Mouse (Mus musculus) embryonic facial prominence, embryonic 10.5 days (tissue): ENCODE results near the gene Obscn. TPM values are rescaled to one million over a fixed set of nuclear protein-coding genes. Genes with fewer than 3 reads are reported as not detected.

Source experiments
- DNase-seq: peaks from one replicate; pipeline ENCODE4 v3.0.0-alpha.2; 2017; ENCODE audit warnings: low spot score
- H3K27ac ChIP-seq: fragments of 300-500 bp; sonication (generic); replicated peaks from 2 replicates; pipeline ENCODE4 v1.5.1; 2016; ENCODE audit warnings: mild to moderate bottlenecking
- H3K27me3 ChIP-seq: fragments of 300-500 bp; sonication (generic); replicated peaks from 2 replicates; pipeline ENCODE4 v1.6.1; 2016; ENCODE audit warnings: low read depth, mild to moderate bottlenecking; ENCODE audit not compliant: poor library complexity, severe bottlenecking
- H3K36me3 ChIP-seq: fragments of 300-500 bp; sonication (generic); replicated peaks from 2 replicates; pipeline ENCODE4 v1.6.1; 2016; ENCODE audit warnings: mild to moderate bottlenecking, moderate library complexity
- H3K4me1 ChIP-seq: fragments of 300-500 bp; sonication (generic); 2 replicates; pipeline ENCODE4 v1.6.1; 2016
- H3K4me3 ChIP-seq: fragments of 300-500 bp; sonication (generic); 2 replicates; pipeline ENCODE4 v1.5.1; 2016; ENCODE audit warnings: mild to moderate bottlenecking, moderate library complexity
- H3K9me3 ChIP-seq: fragments of 300-500 bp; sonication (generic); 2 replicates; pipeline ENCODE4 v1.6.1; 2016; ENCODE audit warnings: mild to moderate bottlenecking
- WGBS: fragments of 180-500 bp; shearing (Covaris S2); methylation state at CpG from one replicate; pipeline ENCODE4 v1.1.7; 2016; 5-methylcytosine and 5-hydroxymethylcytosine counted together
- polyA plus RNA-seq: library from polyadenylated mRNA; unstranded; fragments of >200 nt; fragmentation: Nextera tagmentation; extraction: Ambion mirVana; gene quantifications from 2 replicates; pipeline ENCODE4 v1.2.1, GENCODE M21; 2016

The Obscn gene
- polyA plus RNA-seq, 1 experiment from 2014 or later, result 0.05 TPM

- Histone ChIP-seq H3K27ac (no peak overlapping the region), H3K9me3 (no peaks in the 10 kb centered on the region), H3K27me3 (no peaks in the 10 kb centered on the region), H3K4me1 (peaks cover 7% of the 10 kb centered on the region), H3K4me3 (no peak overlapping the region), H3K36me3 (peaks cover 73% of the 10 kb centered on the region)
- DNase-seq, result no peak
- 95% methylated on average over 3 of the region's 3 CpGs for WGBS
These were observed 164.4 kb downstream of the Obscn start for GRCm38 (mm10) chr11:58971796-58972195.

GRCm38 (mm10) chr11:58970831-58971530, 165.2 kb downstream of the Obscn start:
- Histone ChIP-seq H3K4me1 (peaks cover 3% of the 10 kb centered on the region; the same call in 1 of the 2 replicates), H3K27me3 (no peaks in the 10 kb centered on the region), H3K4me3 (no peak overlapping the region), H3K9me3 (no peaks in the 10 kb centered on the region), H3K27ac (no peak overlapping the region), H3K36me3 (peaks cover 72% of the 10 kb centered on the region)
- 89% methylated on average over 21 of the region's 21 CpGs for WGBS
- DNase-seq, result no peak

- Histone ChIP-seq H3K9me3 (no peaks in the 10 kb centered on the region), H3K27me3 (no peaks in the 10 kb centered on the region), H3K4me1 (peaks cover 11% of the 10 kb centered on the region), H3K36me3 (peaks cover 61% of the 10 kb centered on the region), H3K4me3 (no peak overlapping the region), H3K27ac (no peak overlapping the region)
- no peak for DNase-seq
- WGBS, result 89% methylated on average over 6 of the region's 6 CpGs
These were observed 166.5 kb downstream of the Obscn start for GRCm38 (mm10) chr11:58969659-58970058.

GRCm38 (mm10) chr11:58969027-58969426, 167.2 kb downstream of the Obscn start:
- Histone ChIP-seq H3K9me3 (no peaks in the 10 kb centered on the region), H3K36me3 (peaks cover 55% of the 10 kb centered on the region), H3K4me1 (peaks cover 13% of the 10 kb centered on the region), H3K27ac (no peak overlapping the region), H3K27me3 (0 out of 2 replicates have a peak, but pooled peaks cover 3% of the 10 kb centered on the region), H3K4me3 (no peak overlapping the region)
- 86% methylated on average over 8 of the region's 8 CpGs for WGBS
- DNase-seq, result no peak

GRCm38 (mm10) chr11:58968551-58968950, 167.7 kb downstream of the Obscn start:
- peaks cover 8% of the 10 kb centered on the region for H3K27me3 ChIP-seq
- no peak for DNase-seq
- H3K36me3 ChIP-seq, result peaks cover 52% of the 10 kb centered on the region
- no peak overlapping the region for H3K27ac ChIP-seq
- no peaks in the 10 kb centered on the region for H3K9me3 ChIP-seq
- 83% methylated on average over 7 of the region's 7 CpGs for WGBS
- H3K4me3 ChIP-seq, result no peak overlapping the region
- peaks cover 16% of the 10 kb centered on the region for H3K4me1 ChIP-seq

GRCm38 (mm10) chr11:58967346-58967745, 168.9 kb downstream of the Obscn start:
- DNase-seq, result no peak
- no peak overlapping the region for H3K27ac ChIP-seq
- H3K4me1 ChIP-seq, result peaks cover 17% of the 10 kb centered on the region
- 95% methylated on average over 1 of the region's 1 CpGs for WGBS
- peaks cover 48% of the 10 kb centered on the region for H3K36me3 ChIP-seq
- no peak overlapping the region for H3K4me3 ChIP-seq
- H3K27me3 ChIP-seq, result peaks cover 20% of the 10 kb centered on the region
- H3K9me3 ChIP-seq, result no peaks in the 10 kb centered on the region

GRCm38 (mm10) chr11:58965001-58965760, 171.0 kb downstream of the Obscn start:
- Histone ChIP-seq H3K4me1 (peaks cover 22% of the 10 kb centered on the region), H3K27ac (no peak overlapping the region; the same call in 1 of the 2 replicates), H3K4me3 (no peak overlapping the region), H3K27me3 (peaks cover 38% of the 10 kb centered on the region), H3K9me3 (peaks cover 7% of the 10 kb centered on the region; the same call in 1 of the 2 replicates), H3K36me3 (peaks cover 27% of the 10 kb centered on the region)
- WGBS, result 49% methylated on average over 12 of the region's 12 CpGs
- no peak for DNase-seq

GRCm38 (mm10) chr11:58964216-58964615, 172.0 kb downstream of the Obscn start:
- Histone ChIP-seq H3K9me3 (peaks cover 7% of the 10 kb centered on the region; the same call in 1 of the 2 replicates), H3K4me1 (peaks cover 31% of the 10 kb centered on the region), H3K27ac (no peak overlapping the region), H3K4me3 (no peak overlapping the region), H3K36me3 (peaks cover 17% of the 10 kb centered on the region; the same call in 1 of the 2 replicates), H3K27me3 (peaks cover 40% of the 10 kb centered on the region)
- 86% methylated on average over 7 of the region's 7 CpGs for WGBS
- no peak for DNase-seq

GRCm38 (mm10) chr11:58963543-58963942, 172.7 kb downstream of the Obscn start:
- Histone ChIP-seq H3K27me3 (peaks cover 46% of the 10 kb centered on the region), H3K27ac (no peak overlapping the region; the same call in 1 of the 2 replicates), H3K4me1 (peaks cover 33% of the 10 kb centered on the region), H3K36me3 (peaks cover 14% of the 10 kb centered on the region; the same call in 1 of the 2 replicates), H3K4me3 (0 out of 2 replicates have a peak overlapping the region, but pooled peaks have one; percentile 2), H3K9me3 (peaks cover 7% of the 10 kb centered on the region; the same call in 1 of the 2 replicates)
- DNase-seq, result peak; percentile 30
- 39% methylated on average over 17 of the region's 17 CpGs for WGBS

GRCm38 (mm10) chr11:58961364-58962177, 174.6 kb downstream of the Obscn start:
- peaks cover 7% of the 10 kb centered on the region; the same call in 1 of the 2 replicates for H3K9me3 ChIP-seq
- H3K27me3 ChIP-seq, result peaks cover 58% of the 10 kb centered on the region
- DNase-seq, result no peak
- peak overlapping the region; percentile 35; the same call in 1 of the 2 replicates for H3K4me3 ChIP-seq
- H3K36me3 ChIP-seq, result peaks cover 15% of the 10 kb centered on the region
- 64% methylated on average over 50 of the region's 50 CpGs for WGBS
- peaks cover 43% of the 10 kb centered on the region for H3K4me1 ChIP-seq
- H3K27ac ChIP-seq, result no peak overlapping the region

- H3K27me3 ChIP-seq, result peaks cover 58% of the 10 kb centered on the region
- H3K4me3 ChIP-seq, result peak overlapping the region; percentile 64
- WGBS, result 3% methylated on average over 40 of the region's 40 CpGs
- peaks cover 45% of the 10 kb centered on the region for H3K4me1 ChIP-seq
- peak; percentile 86 for DNase-seq
- peaks cover 19% of the 10 kb centered on the region for H3K36me3 ChIP-seq
- H3K27ac ChIP-seq, result peak overlapping the region; percentile 24; the same call in 1 of the 2 replicates
- peaks cover 7% of the 10 kb centered on the region; the same call in 1 of the 2 replicates for H3K9me3 ChIP-seq
These were observed 176.2 kb downstream of the Obscn start for GRCm38 (mm10) chr11:58959921-58960465.
